Mouse (Mus musculus) urinary bladder, postnatal 25 days (tissue): ENCODE data around the gene Polr2e.
"Not testable (repeated sequence)": the region's sequence is repeated elsewhere in the genome, so short reads cannot be mapped to it uniquely, and the experiment has no call there.

Experiments
- DNase-seq: peaks from one replicate; pipeline ENCODE4 v3.0.0; 2022; ENCODE audit warnings: low spot score

Gene Polr2e

DNA sequence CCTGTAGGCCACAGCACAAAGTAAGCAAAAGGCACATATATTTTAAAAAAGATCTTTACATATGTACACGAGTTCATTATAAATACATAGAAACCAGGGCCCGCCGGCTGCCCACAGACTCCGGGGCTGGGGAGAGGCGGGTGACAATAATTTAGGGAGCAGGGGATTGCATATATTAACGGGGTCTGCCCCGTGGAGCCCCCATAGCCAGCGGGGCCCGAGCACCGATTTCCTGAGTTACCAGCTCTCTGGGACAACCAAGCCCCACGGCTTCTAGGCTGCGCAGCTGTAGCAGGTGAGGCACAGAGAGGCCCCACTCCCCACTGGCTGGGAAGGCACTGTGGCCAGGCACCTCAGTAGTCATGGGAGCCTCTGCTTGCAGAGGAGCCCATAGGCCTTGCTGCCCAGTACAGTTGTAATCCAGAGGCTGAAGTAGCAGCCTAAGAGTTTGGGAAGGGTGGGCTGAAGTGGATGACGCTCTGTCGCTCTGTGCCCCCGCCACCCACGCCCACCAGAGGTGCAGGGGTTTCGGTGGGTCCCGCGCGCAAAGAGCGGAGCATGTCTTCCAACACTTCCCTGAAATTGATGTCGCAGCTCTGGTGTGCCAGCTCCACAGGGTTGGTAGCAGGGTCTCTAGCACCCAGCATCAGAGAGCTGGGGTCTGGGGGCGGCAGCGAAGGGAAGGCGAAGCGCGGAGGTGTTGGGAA, 17.5 kb upstream of the Polr2e start:
- DNase-seq, result no peak

DNA sequence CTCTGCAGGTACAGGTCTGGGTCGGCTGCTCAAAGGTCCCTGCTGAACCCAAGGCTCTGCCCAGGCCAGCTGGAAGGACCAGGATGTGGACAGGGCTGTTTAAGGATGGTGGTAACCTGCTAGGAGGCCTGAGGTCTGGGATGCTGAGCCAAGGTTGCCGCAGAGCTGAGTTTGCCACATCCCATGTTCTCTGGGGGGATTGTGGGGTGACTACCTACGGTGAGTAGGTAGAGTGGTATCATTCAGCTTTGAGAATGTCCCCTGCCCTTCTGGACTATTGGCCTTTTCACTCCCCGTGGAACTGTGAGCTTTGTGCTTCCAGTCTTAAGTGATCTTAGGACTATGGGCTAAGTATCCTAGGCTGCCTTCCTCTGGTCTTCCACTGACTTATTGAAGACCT, 16.9 kb upstream of the Polr2e start:
- DNase-seq, result no peak

DNA sequence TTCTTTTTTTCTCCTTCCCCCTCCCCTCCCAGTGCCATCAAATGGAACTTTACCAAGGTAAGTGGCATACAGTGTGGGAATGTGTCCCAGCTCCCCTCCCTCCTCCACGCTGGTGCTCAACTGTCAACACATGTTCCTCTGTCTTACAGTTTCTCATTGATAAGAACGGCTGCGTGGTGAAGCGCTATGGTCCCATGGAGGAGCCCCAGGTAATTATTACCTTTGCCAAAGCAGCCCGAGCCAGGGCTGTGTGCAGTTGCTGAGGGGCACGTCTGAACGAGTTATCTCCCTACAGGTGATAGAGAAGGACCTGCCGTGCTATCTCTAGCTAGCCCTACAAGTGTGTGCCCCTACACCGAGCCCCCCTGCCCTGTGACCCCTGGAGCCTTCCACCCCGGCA, 16.3 kb upstream of the Polr2e start:
- no peak for DNase-seq

DNA sequence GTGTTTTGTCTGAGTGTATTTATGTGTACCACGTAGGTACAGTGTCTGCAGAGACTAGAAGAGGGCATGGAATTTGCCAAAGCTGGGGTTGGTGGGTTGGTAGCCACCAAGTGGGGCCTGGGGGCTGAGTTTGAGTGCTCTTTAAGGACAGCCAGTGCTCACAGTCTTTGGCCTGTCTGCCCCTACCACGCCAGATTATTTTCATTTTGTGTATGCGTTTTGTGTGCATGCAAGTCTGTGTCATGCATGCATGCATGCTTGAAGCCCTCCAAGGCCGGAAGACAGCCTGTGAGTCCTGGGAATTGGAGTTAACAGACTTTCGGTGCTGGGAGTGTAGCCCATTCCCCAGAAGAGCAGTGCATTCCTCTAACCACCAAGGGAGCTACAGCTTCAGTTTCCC, 15.8 kb upstream of the Polr2e start:
- DNase-seq, result no peak

DNA sequence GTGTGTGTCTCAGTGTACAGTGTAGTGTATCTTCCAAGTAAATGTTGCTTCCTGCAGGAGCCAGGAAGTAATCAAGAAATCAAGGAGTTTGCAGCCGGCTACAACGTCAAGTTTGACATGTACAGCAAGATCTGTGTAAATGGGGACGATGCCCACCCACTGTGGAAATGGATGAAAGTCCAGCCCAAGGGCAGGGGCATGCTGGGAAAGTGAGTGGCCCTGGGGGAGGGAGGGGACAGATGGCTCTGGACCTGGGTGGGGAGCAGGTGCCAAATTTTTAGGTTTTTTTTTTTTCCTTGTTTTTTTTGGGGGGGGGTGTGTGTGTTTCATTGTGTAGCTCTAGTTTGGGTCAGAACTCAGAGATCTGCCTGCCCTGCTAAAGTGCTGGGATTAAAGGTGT, 15.3 kb upstream of the Polr2e start:
- DNase-seq, result not testable (repeated sequence)

DNA sequence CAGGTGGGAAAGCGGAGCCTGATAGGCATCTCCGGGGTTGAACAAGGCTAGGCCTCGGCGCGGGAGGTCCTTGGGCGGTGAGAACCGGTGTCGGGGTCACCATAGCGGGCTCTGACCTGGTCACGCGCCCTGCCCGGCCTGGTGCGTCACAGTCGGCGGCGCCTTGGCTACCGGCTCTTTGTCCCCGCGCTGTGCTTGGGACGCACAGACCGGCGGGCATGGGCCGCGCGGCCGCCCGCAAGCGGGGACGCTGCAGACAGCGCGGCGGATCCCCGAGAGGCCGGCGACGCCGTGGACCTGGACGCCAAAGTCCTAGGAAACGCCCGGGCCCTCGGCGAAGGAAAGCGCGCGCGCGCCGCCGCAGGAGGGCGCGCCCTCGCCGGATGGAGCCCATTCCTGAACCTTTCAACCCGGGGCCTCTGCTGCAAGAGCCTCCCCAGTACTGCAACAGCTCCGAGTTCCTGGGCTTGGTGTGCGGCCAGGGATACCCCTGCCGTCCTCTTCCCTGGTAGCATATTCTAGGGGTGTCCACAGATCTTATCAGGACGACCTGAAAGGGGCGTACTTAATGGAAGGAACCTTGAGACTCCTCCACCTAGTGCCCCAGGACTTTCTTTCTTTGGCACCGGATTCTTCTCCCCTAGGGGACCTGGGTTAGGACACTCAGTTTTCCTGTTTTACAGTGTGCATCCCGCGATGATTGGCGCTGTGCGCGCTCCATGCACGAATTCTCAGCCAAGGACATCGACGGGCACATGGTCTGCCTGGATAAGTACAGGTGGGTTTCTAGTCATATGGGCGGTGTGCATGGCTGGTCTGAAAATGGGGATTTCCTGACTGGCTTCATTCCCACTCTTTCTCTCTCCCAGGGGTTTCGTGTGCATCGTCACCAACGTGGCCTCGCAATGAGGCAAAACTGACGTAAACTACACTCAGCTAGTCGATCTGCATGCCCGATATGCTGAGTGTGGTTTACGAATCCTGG, 14.5 kb upstream of the Polr2e start:
- peak; percentile 58 for DNase-seq

DNA sequence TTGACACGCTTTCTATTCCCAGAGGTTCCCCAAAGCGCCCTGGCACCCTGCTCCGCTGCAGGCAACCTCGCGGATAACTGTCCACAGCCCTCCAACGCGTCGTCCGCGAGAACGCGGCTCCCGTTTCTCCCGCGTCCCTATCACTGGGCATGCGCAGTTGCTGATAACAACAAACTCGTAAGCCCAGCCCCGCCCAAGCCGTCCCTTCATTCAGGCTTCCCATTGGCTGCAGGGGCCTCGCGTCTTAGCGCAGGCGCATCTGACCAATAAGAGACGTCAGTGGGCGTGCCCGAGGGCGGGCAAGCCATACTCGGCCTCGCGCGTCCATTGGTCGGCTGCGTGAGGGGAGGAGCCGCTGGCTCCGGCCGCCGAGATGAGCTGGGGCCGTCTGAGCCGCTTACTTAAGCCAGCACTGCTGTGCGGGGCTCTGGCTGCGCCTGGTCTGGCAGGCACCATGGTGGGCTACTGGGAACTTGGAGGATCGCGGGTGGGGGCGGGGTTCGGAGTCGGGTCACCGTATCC, 13.7 kb upstream of the Polr2e start:
- peak; percentile 98 for DNase-seq

DNA sequence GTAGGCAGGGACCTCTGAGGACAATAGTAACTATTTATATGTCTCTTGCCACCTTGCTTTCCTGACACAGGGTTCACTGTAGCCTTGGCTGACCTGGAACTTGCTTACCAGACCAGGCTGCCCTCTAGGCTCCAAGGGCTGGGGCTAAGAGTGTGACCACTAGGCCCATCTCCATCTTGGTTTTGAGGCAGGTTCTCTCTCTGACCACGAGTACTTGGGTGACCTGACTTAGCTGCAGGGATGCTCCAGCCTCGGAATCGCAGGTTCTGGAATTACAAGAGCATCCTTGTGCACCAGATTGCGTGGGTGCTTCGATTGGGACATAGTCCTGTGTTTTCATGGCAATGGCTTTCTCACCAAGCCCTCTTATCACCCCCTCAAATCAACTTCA, 12.8 kb upstream of the Polr2e start:
- DNase-seq, result no peak

DNA sequence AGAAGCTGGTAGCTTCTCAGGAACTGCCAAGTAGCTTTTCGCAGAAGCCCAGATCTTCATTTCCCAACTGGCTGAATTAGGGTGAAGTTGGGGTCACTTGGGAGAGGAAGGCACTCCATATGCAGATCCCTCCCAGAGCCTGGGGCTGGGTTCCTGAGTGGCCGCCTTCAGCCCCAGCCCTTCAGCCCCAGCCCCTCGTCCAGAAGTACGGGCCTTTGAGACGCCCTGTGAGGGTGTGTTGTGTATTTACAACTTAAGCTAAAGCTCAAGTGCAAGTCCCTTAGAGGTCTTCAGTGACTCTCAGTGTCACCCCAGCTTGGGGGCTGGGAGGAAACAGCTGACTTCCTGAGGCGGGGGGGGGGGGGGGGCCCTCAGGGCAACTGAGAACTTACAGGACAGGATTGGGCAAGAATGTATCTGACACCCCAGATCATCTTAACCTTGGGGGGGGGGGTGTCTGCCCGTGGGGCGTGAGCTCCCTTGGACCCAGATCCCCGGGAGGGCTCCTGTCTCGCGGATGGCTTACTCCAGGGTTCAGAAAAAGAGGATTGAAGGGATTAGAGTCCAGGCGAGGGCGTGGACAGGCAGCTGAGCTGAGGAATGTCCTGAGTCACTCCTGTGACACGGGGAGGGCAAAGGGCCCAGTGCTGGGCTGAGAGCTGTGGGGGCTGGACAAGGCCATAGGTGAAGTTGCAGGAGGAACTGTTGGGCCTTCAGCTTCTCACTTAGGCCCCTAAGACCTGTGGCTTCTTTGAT, 12.2 kb upstream of the Polr2e start:
- peak; percentile 55 for DNase-seq

DNA sequence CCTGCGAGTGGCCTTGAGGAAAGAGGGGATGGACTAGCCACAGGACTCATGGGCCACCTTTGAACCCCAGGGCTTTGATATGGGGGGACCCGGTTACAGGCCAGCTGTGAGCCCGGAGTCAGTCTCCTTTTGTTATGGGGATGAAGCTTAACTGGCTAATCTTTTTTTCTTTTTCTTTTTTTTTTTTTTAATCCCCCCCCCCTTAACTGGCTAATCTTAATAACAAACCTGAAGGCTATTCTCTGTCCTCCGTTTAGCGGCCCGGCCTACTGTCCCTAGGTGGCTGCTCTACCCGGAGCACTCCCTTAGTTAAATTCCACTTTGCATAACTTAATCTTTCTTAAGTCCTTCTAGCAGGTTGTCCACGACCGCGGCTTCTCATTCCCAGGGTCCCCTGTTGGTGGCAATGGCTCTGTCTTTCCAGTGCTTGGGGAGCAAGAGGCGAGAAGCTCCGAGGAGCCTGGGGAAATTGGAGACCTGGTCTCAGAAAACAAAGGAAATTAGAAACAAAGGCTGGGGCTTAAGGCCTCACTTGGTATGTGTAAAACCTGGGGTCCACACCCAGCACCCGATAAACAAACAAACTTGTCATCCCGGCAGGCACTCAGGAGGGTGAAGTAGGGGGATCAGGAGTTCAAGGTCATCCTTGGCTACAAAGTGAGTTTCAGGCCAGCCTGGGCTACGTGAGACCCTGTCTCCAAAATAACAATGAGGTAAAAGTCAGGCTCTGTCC, 11.5 kb upstream of the Polr2e start:
- DNase-seq, result no peak

DNA sequence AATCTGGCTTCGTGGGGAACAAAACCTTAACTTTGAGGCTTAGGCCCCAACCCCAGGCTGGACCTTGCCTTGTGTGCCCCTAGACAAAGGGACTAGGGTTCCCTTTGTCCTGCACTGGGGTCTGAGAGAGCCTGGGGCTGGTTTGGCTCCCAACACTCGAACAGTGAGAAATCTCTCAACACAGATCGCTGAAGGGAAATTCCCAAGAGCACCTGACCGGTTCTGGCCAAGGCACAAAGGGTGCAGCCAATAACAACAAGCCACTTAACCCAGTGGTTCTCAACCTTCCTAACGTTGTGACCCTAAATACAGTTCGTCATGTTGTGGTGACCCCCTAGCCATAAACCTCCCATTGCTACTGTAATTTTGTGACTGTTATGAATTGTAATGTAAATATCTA, 10.6 kb upstream of the Polr2e start:
- DNase-seq, result no peak

DNA sequence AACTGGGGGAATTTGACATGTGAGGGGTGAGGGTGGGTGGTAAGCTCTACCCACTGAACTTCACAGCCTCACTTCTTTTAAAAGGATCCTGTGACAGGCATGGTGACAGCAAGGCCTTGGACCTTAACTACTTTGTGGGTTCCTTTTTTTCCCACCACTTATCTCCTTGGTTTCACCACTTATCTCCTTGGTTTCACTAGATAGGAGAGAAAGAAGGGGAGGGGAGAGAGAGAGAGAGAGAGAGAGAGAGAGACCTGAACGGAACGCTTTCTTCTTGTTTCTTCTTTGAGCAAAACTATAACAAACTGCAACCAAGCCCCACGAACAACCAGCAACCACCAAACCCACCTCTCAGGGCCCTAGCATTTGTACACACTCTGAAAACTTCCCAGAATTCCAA, 9.2 kb upstream of the Polr2e start:
- DNase-seq, result no peak

DNA sequence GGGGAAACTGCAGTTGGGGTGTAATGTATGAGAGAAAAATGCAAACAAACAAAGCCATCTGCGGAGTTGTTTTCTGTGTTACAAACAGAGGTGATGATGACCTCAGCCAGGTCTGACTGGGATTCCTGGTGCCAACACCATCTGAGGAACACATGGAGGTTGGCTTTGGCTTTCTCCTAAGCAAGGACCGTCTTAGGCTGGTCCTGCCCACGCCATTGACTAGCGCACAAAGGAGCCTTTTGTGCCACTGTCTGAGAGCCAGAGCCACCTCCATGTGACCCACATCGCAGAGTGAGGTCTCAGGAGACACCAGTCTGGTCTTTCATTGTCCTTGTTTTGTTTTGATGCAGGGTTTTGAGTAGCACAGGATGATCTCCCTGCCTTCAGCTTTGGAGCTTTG, 8.8 kb upstream of the Polr2e start:
- DNase-seq, result no peak

DNA sequence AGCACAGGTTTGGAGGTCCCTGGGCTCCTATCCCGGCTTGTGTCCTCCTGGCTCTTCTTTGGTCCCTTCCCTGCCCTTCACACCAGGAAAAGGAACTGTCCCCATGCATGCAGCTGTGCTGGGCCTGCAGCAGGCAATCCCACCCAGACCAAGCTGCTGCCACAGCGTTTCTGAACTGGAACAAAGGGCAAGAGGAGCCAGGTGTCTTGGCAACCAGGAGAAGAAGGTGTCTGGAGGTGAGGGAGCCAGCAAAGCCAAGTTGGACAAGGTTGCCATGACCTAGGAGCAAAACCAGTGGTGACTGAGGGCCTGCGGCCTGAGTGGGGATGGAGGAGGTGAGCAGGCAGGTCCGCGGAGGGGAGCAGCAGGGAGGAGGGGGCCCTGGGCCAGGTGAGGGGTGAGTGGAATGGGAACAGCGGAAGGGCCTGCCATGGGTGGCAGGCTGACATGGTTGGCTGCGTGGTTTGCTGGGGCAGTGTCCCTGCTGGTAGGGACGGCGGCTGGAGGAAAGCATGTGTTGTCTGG, 7.5 kb upstream of the Polr2e start, which contains the start of gene Gpx4:
TSS of gene Gpx4 (plus strand) at position 126 of the 525 bp plus-strand sequence.
- no peak for DNase-seq

DNA sequence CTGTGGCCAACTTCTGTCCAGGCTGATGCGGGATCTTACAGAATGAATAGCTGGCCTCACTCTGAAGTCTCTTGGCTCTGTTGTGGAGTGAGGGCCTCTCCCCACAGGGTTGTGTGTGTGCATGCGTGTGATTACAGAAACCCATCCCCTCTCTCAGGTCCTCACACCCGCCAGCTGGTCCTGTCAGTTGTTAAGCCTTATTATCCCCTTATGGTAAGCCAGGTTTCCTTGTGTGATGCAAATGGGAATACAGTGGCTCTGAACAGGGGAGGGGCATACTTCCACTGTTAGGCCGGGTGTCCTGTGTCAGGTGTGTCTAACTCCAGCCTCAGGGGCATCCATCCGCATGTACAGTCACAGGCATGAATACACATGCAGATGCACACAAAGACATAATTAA, 6.2 kb upstream of the Polr2e start:
- DNase-seq, result no peak

DNA sequence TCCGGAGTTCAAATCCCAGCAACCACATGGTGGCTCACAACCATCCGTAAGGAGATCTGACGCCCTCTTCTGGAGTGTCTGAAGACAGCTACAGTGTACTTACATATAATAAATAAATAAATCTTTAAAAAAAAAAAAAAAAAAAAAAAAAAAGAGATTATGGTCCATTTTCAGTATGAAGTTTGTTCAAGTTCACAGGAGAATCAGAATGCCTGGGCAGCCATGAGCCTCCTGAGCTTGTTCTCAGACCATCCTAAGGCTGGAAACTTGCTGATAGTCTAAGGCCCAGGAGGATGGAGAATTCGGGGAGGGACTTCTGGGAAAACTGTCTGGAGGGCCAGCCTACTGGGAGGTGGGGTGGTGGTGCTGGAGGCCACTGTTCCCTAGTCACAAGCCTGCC, 5.8 kb upstream of the Polr2e start:
- not testable (repeated sequence) for DNase-seq

DNA sequence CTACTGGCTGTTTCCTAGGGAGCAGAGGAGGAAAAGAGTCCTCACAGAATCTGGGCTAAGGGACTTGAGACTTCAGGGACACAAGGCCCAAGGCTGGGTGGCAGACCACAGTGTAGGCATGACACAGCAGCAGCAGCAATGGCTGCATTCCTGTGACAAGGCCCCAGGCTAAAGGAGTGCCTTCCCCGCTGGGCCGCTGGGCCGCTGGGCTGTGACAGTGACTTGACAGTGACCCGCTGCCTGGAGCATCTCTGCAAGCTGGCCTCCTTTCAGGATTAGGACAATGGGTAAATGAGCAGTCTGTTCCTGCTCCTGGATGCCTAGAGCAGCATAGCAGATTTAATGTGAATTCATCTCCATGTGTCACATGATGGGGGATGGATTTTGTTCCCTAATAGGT, 4.5 kb upstream of the Polr2e start:
- no peak for DNase-seq

DNA sequence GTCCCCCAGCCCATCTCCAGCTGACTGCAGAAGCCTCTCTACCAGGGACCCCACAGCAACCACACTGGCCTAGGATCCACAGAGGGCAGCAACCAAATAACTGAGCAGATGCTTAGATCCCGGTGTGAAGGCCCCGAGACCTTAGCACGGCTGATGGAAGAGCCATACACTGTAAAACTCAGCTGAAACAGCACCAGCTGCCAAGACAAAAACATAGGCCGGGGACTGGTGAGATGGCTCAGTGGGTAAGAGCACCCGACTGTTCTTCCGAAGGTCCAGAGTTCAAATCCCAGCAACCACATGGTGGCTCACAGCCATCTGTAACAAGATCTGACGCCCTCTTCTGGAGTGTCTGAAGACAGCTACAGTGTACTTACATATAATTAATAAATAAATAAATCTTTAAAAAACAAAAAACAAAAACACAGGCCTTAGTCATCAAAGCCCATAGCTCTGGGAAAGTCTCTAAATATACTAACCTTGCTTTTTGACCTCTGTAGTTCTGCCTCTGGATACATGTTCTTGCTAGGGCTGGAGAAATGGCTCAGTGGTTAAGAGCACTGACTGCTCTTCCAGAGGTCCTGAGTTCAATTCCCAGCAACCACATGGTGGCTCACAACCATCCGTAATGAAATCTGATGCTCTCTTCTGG, 1.9 kb upstream of the Polr2e start:
- DNase-seq, result not testable (repeated sequence)

DNA sequence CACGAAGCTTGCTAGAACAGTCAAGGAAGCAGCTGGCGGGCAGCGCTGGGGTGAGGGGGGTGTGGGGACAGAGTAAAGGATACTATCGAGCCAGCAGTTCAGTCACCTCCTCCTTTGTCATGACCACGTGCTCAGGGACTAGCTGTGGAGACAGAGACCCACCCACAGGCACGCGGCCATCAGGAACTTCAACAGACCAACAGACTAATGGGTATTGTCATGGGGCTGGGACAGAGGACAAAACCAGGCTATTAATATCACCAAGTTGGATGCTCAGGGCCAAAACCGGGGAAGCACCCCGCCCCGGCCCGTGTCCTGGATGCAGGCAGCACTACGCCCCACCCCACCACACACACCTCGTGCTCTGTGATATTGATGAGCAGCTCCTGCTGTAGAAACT, 2.8 kb downstream of the Polr2e start:
- no peak for DNase-seq

DNA sequence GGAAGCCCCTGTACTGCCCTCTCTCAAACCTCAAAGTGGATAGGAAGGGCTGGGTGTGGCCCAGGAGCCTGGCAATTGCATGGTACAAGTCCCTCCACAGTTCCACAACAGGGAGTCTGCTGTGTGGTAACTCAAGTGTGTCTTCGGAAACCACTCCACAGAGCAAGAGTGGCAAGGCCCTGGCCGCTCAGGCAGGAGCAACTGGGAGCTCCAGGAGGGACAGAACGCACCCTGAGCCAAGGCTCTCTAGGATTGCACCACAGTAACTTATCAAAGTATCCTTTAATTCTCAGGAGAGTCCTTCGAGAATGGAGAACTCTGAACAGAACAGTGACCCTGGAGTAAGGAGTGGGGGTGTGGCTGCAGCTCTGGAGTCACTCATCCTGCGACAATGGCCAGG, 3.9 kb downstream of the Polr2e start:
- DNase-seq, result no peak

DNA sequence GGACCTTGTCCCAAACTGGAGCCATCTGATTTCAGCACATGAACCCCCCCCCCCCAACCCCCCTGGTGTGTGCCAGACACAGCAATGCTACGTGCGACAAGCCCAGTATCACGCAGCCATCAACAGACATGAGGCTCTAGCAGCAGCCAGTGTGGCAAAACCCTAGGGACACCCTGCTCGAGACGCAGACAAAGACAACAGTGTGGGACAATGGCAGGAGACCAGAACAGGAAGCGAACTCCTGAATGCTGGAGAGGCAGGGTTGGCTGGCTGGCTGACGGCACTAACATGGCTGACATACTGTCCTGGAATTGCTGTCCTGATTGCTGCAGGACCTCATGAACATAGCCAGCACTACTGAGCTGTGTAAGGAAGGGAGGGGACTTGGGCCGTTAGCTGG, 4.4 kb downstream of the Polr2e start:
- DNase-seq, result no peak
